In genomic region chr7:58557535-58557934, GRCm38 (mm10) we compare ENCODE assay signal across 21 mouse cellular contexts.
DNase-seq lines count a peak whose midpoint lies in the region; ATAC-seq lines count a peak whose summit lies in the region.
"Had no signal": no experiment of that assay in that cellular context is flagged by ENCODE, and none has a peak within 500 bp of the region (broad histone marks: within the 10 kb centered on the region; RNA-seq: fewer than 3 reads in every experiment).

No protein-coding gene starts in this region.

- no peak for DNase-seq in frontal cortex, postnatal 25 days (ENCODE audit: low spot score in 2 of 2)
- DNase-seq in right cerebral cortex, adult 18-20 months: peak; percentile 15
- DNase-seq in right cerebral cortex, postnatal 25 days: no peak
- peak; percentile 63 for DNase-seq in brain, adult 2 months (ENCODE audit: low read depth, low spot score)
- peak; percentile 21 for DNase-seq in telencephalon, adult 2 months (ENCODE audit: low read depth, low spot score)
- no peak for DNase-seq in heart, adult 18-20 months
- no peak for DNase-seq in heart, postnatal 4 days
- DNase-seq: adrenal gland, adult 2 months; adrenal gland, adult 8-10 months; adrenal gland, postnatal 10 days; adrenal gland, postnatal 14 days; adrenal gland, postnatal 25 days; adrenal gland, postnatal 36 days; B cell, adult 2 months; cerebellum, adult 11 months; cerebellum, adult 11-12 months; cerebellum, adult 18-20 months had no signal

- peak; percentile 65; the same call in 1 of the 2 replicates for ATAC-seq in frontal cortex, adult (ENCODE audit: low TSS enrichment)
- ATAC-seq: activated CD4-positive, CD25-positive, alpha-beta regulatory T cell, adult 4 months; CD4-positive, CD25-positive, alpha-beta regulatory T cell, adult 4 months; Patski had no signal

Comparison
In these comparisons a context has a peak if more than half of its experiments do, and no peak if none do; other contexts are left out.
1. DNase-seq: peak in right cerebral cortex, adult 18-20 months (single experiment), brain, adult 2 months (single experiment) and telencephalon, adult 2 months (single experiment); none in frontal cortex, postnatal 25 days (0 of 2), right cerebral cortex, postnatal 25 days (single experiment), heart, adult 18-20 months (0 of 2) and heart, postnatal 4 days (single experiment).